Mouse (Mus musculus): Measurements from ENCODE around the gene Pla2g15.
A peak's percentile ranks its signal among the peaks of the same experiment; 100 is the strongest.

Pla2g15 gene

DNA sequence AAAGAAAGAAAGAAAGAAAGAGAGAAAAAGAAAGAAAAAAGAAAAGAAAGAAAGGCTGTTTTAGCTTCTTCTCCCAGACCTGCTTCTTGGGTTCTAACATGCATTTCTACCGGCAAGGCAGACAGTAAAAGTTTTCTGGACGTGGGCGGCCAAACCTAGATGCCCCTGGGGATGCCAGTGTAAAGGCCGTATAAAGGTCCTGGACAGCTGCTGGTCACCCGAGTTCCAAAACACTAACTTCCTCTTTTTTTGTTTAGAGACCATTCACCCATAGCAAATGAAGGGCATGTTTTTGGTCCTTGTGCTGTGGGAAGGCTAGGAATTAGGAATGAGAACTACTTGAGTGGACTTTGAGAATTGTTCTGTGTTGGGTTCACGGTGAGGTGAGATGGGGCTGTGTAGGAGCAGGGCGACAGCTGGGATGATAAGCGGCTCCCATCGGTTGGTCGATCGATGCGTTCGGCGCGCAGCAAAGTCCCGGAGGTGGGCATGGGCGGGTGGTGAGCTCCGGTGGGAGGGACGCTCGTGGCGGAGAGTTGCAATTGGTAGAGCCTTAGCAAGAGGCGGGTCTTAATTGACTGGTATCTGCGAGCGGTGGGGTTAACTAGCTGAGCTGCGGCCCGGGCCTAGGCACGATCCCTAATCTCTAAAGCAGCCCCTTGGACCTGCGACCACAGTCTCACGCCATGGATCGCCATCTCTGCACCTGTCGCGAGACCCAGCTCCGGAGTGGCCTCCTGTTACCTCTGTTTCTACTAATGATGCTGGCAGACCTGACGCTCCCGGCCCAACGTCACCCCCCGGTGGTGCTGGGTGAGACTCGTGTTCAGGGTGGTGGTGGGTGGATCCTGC is at the start of gene Pla2g15:
Gene Pla2g15, plus strand, starts transcription at position 599 of the 852 bp plus-strand sequence.
- DNase-seq: peak; percentile 94

DNA sequence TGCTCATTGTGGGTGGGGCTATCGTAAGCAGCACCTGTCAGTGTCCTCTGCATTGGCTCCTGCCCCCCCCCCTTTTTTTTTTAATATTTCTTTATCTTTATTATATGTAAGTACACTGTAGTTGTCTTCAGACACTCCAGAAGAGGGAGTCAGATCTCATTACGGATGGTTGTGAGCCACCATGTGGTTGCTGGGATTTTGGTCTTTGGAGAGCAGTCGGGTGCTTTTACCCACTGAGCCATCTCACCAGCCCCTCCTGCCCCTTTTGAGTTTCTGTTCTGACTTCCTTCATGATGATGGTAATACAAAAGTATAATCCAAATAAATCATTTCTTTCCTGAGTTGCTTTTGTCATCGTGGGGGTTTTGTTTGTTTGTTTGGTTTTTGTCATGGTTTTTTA is 47.9 kb upstream of the Pla2g15 start:
- peak; percentile 46 for DNase-seq

DNA sequence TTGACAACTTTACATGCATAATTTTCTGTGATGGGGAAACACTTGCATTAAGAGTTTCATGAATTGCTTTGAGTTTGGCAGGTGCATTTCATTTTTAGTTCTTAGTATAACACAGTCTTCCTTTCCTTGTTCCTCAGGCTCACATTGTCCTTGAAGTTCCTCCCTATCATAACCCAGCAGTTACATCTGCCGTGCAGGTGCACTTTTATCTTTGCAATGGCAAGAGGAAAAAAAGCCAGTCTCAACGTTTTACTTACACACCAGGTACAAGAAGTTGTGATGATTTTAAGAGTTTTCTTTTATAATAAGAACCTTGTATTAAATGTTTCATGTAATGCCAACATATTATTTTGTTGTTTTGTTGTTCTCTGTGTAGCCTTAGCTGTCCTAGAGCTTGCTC is 46.3 kb upstream of the Pla2g15 start:
- peak; percentile 52 for DNase-seq

DNA sequence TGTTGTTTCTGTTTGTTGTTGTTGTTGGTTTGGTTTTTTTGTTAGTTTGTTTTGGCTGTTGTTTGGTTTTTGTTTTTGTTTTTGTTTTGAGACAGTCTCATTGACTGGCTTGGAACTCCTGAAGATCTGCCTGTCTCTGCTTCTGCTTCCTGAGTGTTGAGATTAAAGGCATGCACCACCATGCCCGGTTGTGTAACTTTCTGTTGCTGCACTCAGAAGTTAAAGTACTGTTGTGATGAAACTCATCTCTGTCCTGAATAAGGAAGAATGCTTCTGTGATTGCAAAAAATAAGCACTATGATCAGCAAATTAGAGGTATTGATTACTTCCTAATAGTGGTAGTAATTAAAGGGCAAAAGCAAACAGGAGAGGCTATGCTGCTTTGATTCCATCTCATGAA is 44.0 kb upstream of the Pla2g15 start:
- no peak for DNase-seq

DNA sequence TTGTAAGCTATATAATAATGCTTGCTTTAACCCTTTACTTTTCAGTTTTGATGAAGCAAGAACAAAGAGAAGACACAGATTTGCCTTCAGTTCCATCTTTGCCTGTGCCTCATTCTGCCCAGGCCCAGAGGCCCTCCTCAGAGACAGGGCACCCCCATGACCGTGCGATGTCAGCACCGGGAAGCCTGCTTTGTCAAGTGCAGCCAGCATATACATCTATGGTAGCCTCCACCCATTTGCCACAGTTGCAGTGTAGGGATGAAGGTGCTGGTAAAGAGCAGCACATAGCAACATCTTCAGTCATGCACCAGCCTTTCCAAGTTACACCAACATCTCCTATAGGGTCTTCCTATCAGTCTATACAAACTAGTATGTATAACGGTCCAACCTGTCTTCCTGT is 42.1 kb upstream of the Pla2g15 start:
- DNase-seq: peak; percentile 56

DNA sequence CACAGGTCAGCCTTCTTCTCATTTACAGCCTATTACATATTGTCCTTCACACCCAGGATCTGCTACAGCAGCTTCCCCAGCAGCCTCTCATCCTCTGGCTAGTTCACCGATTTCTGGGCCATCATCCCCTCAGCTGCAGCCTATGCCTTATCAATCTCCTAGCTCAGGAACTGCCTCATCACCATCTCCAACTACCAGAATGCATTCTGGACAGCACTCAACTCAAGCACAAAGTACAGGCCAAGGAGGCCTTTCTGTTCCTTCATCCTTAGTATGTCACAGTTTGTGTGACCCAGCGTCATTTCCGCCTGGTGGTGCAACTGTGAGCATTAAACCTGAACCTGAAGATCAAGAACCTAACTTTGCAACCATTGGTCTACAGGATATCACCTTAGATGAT is 41.5 kb upstream of the Pla2g15 start:
- peak; percentile 53 for DNase-seq

DNA sequence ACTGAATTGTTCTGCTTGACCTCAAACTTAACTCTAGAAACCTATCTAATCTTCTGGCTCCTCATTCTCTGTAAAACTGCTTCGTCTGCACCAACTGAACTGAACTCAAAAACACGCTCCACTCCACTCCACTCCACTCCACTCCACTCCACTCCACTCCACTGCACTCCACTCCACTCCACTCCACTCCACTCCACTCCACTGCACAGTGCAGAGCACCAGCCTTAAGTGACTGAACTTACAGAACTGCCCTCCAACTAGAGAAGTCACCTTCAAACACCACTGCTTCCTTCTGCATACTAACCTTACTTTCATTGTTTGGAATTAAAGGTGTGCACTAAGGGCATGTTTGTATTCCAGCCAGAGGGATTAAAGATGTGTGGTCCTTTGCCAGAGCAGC is 38.2 kb upstream of the Pla2g15 start:
- peak; percentile 57 for DNase-seq

DNA sequence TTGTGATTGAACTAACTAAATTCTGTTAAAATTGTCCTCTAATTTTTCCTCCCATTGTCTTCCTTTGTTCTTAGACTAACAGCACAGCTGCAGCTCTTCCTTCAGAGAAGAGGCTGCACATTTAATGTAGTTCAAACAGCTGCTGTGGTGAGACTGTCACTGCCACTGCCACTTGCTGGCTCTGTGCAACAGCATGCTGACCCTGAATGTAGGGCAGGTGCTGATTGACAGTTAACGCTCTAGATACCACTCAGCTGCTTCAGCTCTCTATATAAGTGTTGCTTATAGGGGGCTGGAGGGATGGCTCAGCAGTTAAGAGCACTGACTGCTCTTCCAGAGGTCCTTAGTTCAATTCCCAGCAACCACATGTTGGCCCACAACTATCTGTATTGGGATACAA is 37.7 kb upstream of the Pla2g15 start:
- DNase-seq: peak; percentile 70

DNA sequence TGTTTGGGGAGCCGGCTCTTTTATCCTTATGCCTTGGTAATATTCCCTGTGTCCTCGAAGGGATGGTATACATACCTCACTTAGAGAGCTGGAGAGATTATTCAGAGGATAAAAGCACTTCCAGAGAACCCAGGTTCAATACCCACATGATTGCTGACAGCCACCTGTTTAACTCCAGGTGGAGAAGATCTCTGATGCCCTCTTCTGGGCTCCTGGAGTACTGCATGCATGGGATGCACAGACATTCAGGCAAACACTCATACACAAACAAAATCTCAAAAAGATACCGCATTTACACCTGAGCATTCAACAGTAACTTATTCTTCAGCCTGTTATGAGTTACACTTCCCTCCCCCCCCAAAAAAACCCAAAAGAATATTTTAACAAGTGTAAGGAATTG is 34.3 kb upstream of the Pla2g15 start:
- peak; percentile 93 for DNase-seq

DNA sequence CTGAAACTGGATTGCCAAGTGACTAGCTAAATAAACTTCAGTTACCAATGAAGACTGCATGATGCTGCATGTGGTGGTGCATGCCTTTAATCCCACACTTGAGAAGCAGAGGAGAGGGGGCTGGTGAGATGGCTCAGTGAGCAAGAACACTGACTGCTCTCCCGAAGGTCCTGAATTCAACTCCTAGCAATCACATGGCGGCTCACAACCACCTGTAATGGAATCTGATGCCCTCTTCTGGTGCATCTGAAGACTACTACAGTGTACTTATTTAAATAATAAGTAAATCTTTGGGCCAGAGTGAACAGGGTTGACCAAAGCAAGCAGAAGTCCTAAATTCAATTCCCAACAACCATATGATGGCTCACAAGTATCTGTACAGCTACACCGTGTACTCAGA is 26.8 kb upstream of the Pla2g15 start:
- peak; percentile 31 for DNase-seq

DNA sequence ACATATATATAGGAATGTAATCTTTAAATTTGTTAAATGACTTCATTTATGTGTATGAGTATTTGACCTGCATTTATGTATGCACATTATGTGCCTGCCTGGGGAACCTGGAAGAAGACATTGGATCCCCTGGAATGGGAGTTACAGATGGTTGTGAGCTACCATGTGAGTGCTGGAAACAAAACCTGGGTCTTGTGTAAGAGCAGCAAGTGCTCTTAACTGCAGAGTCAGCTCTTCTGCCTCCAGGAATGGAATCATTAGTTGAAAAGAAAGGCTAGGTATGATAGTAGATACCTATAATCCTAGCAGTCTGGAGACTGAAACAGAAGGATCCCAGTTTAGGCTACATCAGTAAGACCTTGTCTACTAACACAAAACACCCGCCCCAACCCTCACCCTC is 24.1 kb upstream of the Pla2g15 start:
- DNase-seq: no peak

DNA sequence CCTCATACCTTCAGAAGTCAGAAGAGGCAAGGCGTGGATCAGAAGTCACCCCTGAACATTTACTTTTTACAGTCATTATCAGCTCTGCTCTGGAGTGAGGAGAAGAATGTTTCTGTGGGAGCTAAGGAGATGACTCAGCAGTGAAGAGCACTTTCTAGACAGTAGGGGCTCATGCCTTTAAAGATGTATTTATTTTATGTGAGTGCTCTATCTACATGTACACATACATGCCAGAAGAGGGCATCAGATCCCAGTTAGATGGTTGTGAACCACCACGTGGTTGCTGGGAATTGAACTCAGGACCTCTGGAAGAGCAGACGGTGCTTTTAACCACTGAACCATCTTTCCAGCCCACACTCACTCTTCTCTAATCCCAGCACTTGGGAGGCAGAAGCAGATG is 23.1 kb upstream of the Pla2g15 start:
- DNase-seq: no peak

DNA sequence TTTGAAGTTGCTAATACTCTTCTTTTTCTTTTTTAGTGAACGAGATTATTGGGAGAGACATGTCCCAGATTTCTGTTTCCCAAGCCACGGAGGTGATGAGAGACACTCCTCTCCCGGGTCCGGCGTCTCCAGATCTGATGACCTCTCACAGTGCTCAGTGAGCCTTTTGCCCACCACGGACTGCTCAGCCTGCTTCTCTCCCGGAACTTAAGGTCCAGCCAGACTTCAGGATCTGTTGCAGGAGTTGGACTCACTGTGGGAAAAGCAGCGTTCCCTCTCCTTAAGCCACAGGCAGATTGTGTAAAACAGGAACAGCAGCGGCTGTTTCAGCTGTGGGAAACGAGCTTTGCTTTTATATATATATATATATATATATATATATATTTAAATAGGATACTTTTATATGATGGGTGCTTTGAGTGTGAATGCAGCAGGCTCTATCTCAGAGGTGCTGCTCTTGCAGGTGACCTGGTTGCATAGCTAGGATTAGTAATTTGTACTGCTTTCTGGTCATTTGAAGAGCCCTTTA is 22.3 kb upstream of the Pla2g15 start:
- DNase-seq: peak; percentile 34

DNA sequence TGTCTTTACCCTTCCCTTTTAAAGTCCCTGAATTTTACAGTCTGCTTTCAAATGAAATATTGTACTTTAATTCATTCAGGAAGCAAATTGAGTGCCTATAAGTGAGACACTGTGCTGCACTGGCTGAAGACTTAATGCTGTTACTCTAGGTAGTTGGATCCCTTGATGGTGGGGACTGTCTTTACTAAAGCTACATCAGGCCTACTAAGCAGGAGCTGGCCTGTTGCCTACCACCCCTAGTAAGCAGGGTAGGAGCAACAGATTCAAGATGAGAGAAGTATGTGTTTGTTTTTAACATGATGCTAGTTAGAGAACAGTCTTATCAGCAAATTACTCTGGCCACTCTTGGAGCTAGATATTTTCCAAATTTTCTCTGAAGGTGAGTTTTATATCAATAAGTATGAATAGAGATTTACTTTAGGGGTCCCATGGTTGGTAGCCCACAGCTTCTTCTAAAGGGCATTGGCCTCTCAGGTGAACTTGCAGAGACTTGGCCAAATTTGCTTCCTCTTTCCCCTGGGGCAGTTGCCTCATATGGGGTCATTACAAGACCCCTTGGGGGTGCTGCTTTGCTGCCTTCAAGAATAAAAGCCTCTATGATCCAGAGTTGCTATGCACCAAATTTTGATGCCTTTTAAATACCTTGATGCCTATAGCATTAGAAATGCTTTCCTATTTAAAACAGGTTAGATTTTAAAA is 20.8 kb upstream of the Pla2g15 start:
- DNase-seq: no peak

DNA sequence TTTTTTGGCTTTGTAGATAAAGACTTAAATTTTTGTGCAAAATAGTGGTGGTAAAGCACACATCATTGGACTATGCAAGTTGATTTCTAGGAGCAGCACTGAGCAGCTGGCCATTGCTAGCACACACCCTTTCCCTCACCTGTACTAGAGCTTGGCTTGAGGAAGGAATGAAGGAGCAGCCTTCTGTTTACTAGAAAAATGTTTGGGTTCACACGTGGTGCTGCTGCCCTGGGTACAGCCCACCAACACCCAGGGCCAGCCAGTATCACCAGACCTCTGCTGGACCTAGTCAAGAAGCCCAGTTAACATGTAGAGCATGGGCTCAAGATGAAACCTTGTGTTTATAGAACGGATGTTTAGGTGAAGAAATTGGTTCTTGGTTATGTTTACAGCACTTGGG is 20.2 kb upstream of the Pla2g15 start:
- no peak for DNase-seq

DNA sequence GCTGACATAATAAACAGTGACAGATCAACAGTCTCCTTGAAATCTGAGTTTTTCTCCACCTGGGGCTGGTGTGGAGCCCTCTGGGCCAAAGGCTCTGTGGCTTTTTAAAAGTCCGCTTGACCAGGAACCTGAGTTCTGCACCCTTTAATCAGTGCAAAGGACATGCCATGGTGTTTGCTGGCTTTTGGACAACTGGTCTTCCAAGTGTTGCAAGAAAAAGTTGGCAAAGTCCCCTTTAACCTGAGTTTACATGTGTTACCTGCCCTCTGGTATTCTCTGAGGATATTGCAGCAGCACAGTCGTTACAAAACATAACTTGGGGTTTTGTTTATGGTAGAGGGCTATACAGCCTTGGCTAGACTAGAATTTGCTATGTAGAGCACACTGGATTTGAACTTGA is 19.7 kb upstream of the Pla2g15 start:
- DNase-seq: no peak

DNA sequence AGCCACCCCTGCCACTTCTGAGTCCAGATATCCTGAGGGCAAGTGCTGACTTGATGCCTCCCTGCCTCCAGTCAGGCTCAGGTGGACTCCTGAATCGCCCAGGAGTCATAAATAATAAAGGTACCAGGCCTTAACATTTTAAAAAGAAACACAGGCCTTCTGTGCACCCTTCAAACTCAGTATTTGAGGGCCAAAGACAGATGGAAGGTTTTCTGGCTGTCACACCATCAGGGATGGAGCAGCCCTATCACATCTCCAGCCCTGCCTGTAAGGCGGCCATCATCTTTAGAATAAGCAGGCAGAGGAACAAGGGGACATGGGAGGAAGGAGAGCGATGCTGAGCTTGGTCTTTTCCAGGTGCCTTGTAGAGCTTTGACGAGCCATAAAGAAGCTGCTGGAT is 19.2 kb upstream of the Pla2g15 start:
- no peak for DNase-seq

DNA sequence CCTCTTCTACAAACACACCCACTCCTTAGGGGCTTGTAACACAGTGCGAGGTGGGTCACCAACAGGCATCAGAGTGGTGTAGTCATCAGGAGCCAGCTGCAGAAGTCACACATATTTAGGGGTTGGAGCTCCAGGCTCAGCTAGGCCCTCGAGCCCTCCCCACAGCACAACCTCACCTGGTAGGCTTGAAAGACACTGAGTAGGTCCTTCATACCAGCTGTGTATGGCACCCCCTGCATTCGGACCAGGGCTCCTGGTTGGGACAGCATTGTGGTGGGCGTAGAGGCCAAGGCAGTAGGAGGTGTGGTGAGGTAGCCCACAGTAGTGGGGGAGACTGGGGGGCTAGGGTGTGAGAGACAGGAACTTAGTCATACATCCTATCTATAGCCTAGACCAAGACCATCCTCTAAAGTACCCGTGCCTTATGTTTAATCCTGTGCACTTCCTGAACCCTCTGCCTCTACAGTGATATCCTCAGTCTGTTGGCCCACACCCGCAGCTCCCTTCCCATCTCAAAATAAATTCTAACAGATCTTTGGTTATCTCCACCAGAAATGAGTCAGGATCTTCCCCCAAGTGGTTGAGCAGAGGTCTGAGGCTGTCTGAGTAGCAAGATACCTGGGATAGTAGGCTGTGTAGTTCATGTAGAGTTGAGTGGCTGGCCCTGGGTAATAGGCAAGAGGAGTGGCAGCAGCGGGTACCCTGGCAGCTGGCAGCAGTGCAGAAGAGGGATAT is 18.5 kb upstream of the Pla2g15 start:
- no peak for DNase-seq

DNA sequence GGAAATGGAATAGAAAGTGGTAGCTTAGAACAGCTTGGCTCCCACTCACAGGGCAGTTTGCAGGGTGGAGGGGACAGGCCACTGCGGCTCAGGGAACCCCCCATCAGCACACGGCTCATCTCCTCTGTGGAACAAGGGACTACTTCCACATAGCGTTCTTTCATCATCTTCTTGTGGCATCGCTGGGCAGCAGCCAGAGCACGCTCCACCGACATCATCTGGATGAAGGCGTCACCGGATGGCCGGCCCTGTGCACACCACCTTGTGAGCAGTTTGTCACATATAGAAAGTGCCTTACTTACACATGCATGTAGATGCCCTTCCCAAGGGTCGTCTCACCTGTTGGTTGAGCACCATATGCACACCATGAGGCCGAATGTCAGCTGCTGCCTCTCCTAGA is 17.8 kb upstream of the Pla2g15 start:
- DNase-seq: no peak

DNA sequence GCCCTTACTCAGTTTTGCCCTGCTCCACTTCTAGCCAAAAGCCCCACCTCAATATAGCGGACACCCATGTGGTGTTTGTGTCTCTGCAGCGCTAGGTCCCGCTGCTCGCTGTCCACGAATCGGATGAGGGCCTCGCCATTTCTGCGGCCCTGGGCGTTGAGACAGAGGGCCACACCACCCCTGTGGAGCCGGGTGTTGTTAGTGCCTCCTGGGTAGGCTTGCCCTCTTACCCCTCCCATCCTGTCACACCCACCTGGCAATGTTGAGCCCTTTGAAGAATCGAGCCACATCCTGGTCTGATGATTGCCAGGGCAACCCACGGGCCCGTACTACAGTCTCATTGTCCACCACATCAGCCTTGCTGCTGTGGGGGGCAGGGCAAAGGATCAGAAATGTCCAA is 16.7 kb upstream of the Pla2g15 start:
- peak; percentile 60 for DNase-seq

DNA sequence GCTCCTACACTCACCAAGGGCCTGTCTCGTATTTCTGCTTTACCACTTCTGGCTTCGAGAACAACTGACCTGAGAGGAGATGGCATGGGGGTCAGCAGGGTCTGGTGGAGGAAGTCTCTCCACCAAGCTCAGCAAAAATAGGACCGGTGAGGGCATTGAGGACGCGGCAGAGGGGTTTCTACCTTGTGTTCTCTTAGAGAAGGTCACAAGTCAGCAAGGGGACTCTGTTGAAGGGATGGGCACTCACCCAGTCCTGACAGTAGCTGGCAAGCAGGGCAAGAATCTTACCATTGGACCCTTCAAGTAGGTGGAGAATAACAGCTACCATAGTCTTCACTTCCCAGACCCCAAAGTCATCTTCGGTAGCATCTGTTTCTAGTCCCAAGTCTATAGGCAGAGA is 16.3 kb upstream of the Pla2g15 start:
- DNase-seq: no peak

DNA sequence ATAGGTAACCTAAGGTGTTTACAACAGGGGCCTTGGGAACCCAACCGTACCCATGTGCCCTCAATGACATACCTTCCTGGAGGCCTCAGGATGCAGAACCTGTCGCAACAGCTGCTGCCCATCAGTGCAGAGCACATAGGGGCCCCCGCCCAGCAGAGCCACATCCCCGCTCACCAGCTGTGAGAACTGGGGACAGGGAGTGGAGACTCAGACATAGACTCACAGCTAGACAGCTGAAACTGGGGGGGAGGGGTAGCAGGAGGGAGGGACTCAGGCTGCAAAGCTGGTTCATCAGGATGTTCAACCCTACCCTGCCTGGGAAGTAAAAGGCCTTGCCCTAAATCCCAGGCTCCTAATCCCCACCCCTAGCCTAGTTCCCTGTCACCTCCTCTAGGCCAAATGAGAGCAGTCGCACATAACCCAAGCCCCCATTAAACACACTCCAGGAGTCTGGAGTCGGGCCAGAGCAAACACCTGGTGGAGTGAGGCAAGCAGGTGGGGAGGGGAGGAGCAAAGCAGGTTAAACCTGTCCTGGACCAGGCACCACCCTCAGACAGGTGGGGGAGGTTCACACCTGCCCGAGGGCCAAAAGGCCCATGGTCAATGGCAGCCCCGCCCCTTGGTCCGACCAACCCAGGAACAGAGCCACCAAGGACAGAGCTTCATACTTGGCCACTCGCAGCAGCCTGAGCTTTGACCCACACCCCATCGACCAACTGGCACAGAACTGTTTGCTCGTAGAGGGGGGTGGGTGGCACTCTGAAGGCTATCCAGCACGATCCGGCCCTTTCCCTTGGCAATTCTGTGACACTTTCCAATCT is 15.2 kb upstream of the Pla2g15 start:
- peak; percentile 69 for DNase-seq

DNA sequence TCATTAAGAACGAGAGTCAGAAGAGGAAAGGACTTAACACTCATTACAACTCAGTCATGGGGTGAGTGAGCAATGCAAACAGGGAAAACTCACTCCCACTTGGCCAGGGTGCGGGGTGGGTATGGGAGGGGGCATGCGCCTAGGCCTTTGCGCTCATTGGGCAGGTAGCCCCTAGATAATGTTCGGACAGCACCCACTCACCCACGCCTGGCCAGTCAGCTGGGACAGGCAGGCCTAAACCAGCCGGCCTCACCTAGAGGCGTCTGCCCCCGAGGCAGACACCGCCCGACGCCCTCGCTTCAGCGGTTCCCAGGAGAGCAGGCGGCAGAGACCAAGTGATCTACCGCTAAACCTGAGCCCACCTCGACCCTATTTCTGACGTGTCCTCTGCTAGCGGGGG is 14.5 kb upstream of the Pla2g15 start:
- peak; percentile 60 for DNase-seq

Measured in thymus, postnatal 4 days (tissue).